Mouse (Mus musculus): ENCODE results near the gene Mtfr1l.
A peak's percentile ranks its signal among the peaks of the same experiment; 100 is the strongest.
"Not testable (repeated sequence)": the region's sequence is repeated elsewhere in the genome, so short reads cannot be mapped to it uniquely, and the experiment has no call there.

Gene Mtfr1l

GRCm38 (mm10) chr4:134516981-134517380 is 18.2 kb downstream of the Mtfr1l start:
- no peak for DNase-seq (ENCODE audit: low spot score in 2 of 2)

GRCm38 (mm10) chr4:134515614-134516013 is 19.6 kb downstream of the Mtfr1l start:
- DNase-seq (ENCODE audit: low spot score in 2 of 2) = no peak

GRCm38 (mm10) chr4:134514309-134514930 is 20.8 kb downstream of the Mtfr1l start:
- DNase-seq (ENCODE audit: low spot score in 2 of 2) = no peak

- DNase-seq (ENCODE audit: low spot score in 2 of 2) = peak in 1 of 2 experiments; percentile 23
Observed at GRCm38 (mm10) chr4:134512798-134513197, 22.4 kb downstream of the Mtfr1l start.

- DNase-seq (ENCODE audit: low spot score in 2 of 2) = no peak
Observed at GRCm38 (mm10) chr4:134511730-134512129, 23.5 kb downstream of the Mtfr1l start.

- peak; percentile 59 to 70 for DNase-seq (ENCODE audit: low spot score in 2 of 2)
Observed at GRCm38 (mm10) chr4:134510845-134511411, 24.3 kb downstream of the Mtfr1l start, which contains the start of gene Aunip. Aunip (plus strand) TSS chr4:134510999.

GRCm38 (mm10) chr4:134510396-134510795 is 24.8 kb downstream of the Mtfr1l start:
- no peak for DNase-seq (ENCODE audit: low spot score in 2 of 2)

- DNase-seq (ENCODE audit: low spot score in 2 of 2) = no peak
Observed at GRCm38 (mm10) chr4:134506713-134507112, 28.5 kb downstream of the Mtfr1l start.

GRCm38 (mm10) chr4:134505966-134506594 is 29.1 kb downstream of the Mtfr1l start:
- no peak for DNase-seq (ENCODE audit: low spot score in 2 of 2)

GRCm38 (mm10) chr4:134505303-134505789 is 29.8 kb downstream of the Mtfr1l start:
- DNase-seq (ENCODE audit: low spot score in 2 of 2) = no peak

GRCm38 (mm10) chr4:134503686-134504357 is 31.4 kb downstream of the Mtfr1l start:
- no peak for DNase-seq (ENCODE audit: low spot score in 2 of 2)

- no peak for DNase-seq (ENCODE audit: low spot score in 2 of 2)
Observed at GRCm38 (mm10) chr4:134501095-134501494, 34.1 kb downstream of the Mtfr1l start.

GRCm38 (mm10) chr4:134498983-134499382 is 36.2 kb downstream of the Mtfr1l start:
- DNase-seq (ENCODE audit: low spot score in 2 of 2) = not testable (repeated sequence)

GRCm38 (mm10) chr4:134497986-134498731 is 37.0 kb downstream of the Mtfr1l start:
- no peak for DNase-seq (ENCODE audit: low spot score in 2 of 2)

- DNase-seq (ENCODE audit: low spot score in 2 of 2) = no peak
Observed at GRCm38 (mm10) chr4:134497223-134497622, 38.0 kb downstream of the Mtfr1l start.

- peak; percentile 60 to 68 for DNase-seq (ENCODE audit: low spot score in 2 of 2)
Observed at GRCm38 (mm10) chr4:134496595-134497210, 38.5 kb downstream of the Mtfr1l start, which contains the start of gene Paqr7. Paqr7 (plus strand) TSS chr4:134496697.

- DNase-seq (ENCODE audit: low spot score in 2 of 2) = no peak
Observed at GRCm38 (mm10) chr4:134495546-134495923, 39.7 kb downstream of the Mtfr1l start.

GRCm38 (mm10) chr4:134494780-134495545 is 40.2 kb downstream of the Mtfr1l start:
- no peak for DNase-seq (ENCODE audit: low spot score in 2 of 2)

GRCm38 (mm10) chr4:134494161-134494560 is 41.0 kb downstream of the Mtfr1l start:
- not testable (repeated sequence) for DNase-seq (ENCODE audit: low spot score in 2 of 2)

- no peak for DNase-seq (ENCODE audit: low spot score in 2 of 2)
Observed at GRCm38 (mm10) chr4:134491716-134492115, 43.5 kb downstream of the Mtfr1l start.
